In genomic region chr2:49625581-49625980, GRCm38 (mm10) we compare ENCODE assay signal across 22 mouse cellular contexts. TPM values are rescaled to one million over a fixed set of nuclear protein-coding genes. Genes with fewer than 3 reads are reported as not detected.
DNase-seq lines count a peak whose midpoint lies in the region; ATAC-seq lines count a peak whose summit lies in the region.
"Had no signal": no experiment of that assay in that cellular context is flagged by ENCODE, and none has a peak within 500 bp of the region (broad histone marks: within the 10 kb centered on the region; RNA-seq: fewer than 3 reads in every experiment).

No protein-coding gene starts in this region.

- no peaks in the 10 kb centered on the region for H3K9me3 ChIP-seq in lung, embryonic 16.5 days (ENCODE audit: control insufficient read depth, low read length)
- H3K9me3 ChIP-seq in embryonic facial prominence, embryonic 14.5 days (ENCODE audit: control insufficient read depth, low read length) = peaks cover 3% of the 10 kb centered on the region
- H3K9me3 ChIP-seq: embryonic facial prominence, embryonic 15.5 days; heart, embryonic 15.5 days; intestine, embryonic 15.5 days had no signal

- H3K27me3 ChIP-seq in lung, embryonic 16.5 days (ENCODE audit: control insufficient read depth, insufficient read depth, low read depth, low read length) = peaks cover 7% of the 10 kb centered on the region
- no peaks in the 10 kb centered on the region for H3K27me3 ChIP-seq in embryonic facial prominence, embryonic 14.5 days (replicated peaks; ENCODE audit: control insufficient read depth, insufficient read depth, low read length)
- H3K27me3 ChIP-seq: forebrain, embryonic 13.5 days had no signal

- no peak overlapping the region for H3K9ac ChIP-seq in lung, embryonic 16.5 days (ENCODE audit: low read length)
- H3K9ac ChIP-seq in embryonic facial prominence, embryonic 14.5 days (ENCODE audit: low read depth, low read length) = no peak overlapping the region
- H3K9ac ChIP-seq: embryonic facial prominence, embryonic 15.5 days; forebrain, embryonic 13.5 days; heart, embryonic 15.5 days; hindbrain, embryonic 14.5 days; intestine, embryonic 15.5 days had no signal

- ATAC-seq in frontal cortex, adult (ENCODE audit: low TSS enrichment) = peak; percentile 52
- peak; percentile 38; the same call in 1 of the 2 replicates for ATAC-seq in lung, embryonic 16.5 days (ENCODE audit: low read depth)
- no peak for ATAC-seq in embryonic facial prominence, embryonic 14.5 days (ENCODE audit: low read depth)
- ATAC-seq: forebrain, embryonic 13.5 days; intestine, embryonic 15.5 days had no signal

- DNase-seq in frontal cortex, postnatal 36 days (ENCODE audit: low spot score in 2 of 2) = no peak
- DNase-seq in lung, postnatal 25 days (ENCODE audit: low spot score) = no peak
- DNase-seq in embryonic facial prominence, embryonic 14.5 days (ENCODE audit: low spot score) = peak; percentile 90
- DNase-seq in ovary, postnatal 14 days (ENCODE audit: low spot score) = no peak
- no peak for DNase-seq in kidney, adult 8-10 months
- DNase-seq: adrenal gland, adult 8-10 months; adrenal gland, postnatal 36 days; cerebellum, adult 11 months; cerebellum, adult 8-10 months; cerebellum, postnatal 25 days; gastrocnemius, postnatal 14 days; heart, adult 2 months; heart, postnatal 14 days had no signal

- no peak overlapping the region for H3K4me2 ChIP-seq in lung, embryonic 16.5 days (ENCODE audit: low read depth, low read length)
- no peak overlapping the region for H3K4me2 ChIP-seq in embryonic facial prominence, embryonic 14.5 days (ENCODE audit: low read depth, low read length)
- H3K4me2 ChIP-seq: embryonic facial prominence, embryonic 15.5 days; forebrain, embryonic 13.5 days; heart, embryonic 11.5 days; heart, embryonic 15.5 days; hindbrain, embryonic 14.5 days; intestine, embryonic 15.5 days had no signal

- 36% methylated on average over 1 of the region's 1 CpGs for WGBS in lung, embryonic 16.5 days
- WGBS in embryonic facial prominence, embryonic 14.5 days = 51% methylated on average over 1 of the region's 1 CpGs

- no peak overlapping the region for H3K27ac ChIP-seq in lung, embryonic 16.5 days (ENCODE audit: low read length)
- H3K27ac ChIP-seq in embryonic facial prominence, embryonic 14.5 days (replicated peaks; ENCODE audit: low read depth, low read length) = 0 out of 2 replicates have a peak overlapping the region, but pooled peaks have one; percentile 39
- H3K27ac ChIP-seq: embryonic facial prominence, embryonic 15.5 days; forebrain, embryonic 13.5 days; heart, adult 2 months; heart, embryonic 15.5 days; hindbrain, embryonic 10.5 days; hindbrain, embryonic 14.5 days; intestine, embryonic 15.5 days had no signal

- no peaks in the 10 kb centered on the region for H3K36me3 ChIP-seq in lung, embryonic 16.5 days (ENCODE audit: control insufficient read depth, insufficient read depth, low read length)
- H3K36me3 ChIP-seq in embryonic facial prominence, embryonic 14.5 days (ENCODE audit: control insufficient read depth, insufficient read depth, low read length) = no peaks in the 10 kb centered on the region
- H3K36me3 ChIP-seq: embryonic facial prominence, embryonic 15.5 days; heart, embryonic 15.5 days; intestine, embryonic 15.5 days had no signal

- peaks cover 3% of the 10 kb centered on the region; the same call in 1 of the 2 replicates for H3K4me1 ChIP-seq in lung, embryonic 16.5 days (replicated peaks; ENCODE audit: control insufficient read depth, insufficient read depth, low read length)
- H3K4me1 ChIP-seq in embryonic facial prominence, embryonic 14.5 days (ENCODE audit: control insufficient read depth, insufficient read depth, low read length) = peaks cover 18% of the 10 kb centered on the region
- H3K4me1 ChIP-seq: heart, embryonic 15.5 days; intestine, embryonic 15.5 days had no signal

- no peak overlapping the region for H3K4me3 ChIP-seq in lung, embryonic 16.5 days (ENCODE audit: low read length)
- no peak overlapping the region for H3K4me3 ChIP-seq in embryonic facial prominence, embryonic 14.5 days (ENCODE audit: low read depth, low read length)
- H3K4me3 ChIP-seq: embryonic facial prominence, embryonic 15.5 days; forebrain, embryonic 13.5 days; heart, adult 2 months; heart, embryonic 15.5 days; hindbrain, embryonic 10.5 days; intestine, embryonic 15.5 days had no signal

RNA-seq across cellular contexts. Expression of gene Kif5c, which starts 6.5 kb away (rescaled TPM):
- polyA plus RNA-seq in lung, embryonic 16.5 days (2015; fragmentation: Nextera tagmentation; extraction: Ambion mirVana) = 0.85 and 0.88 TPM in 2 replicates
- polyA plus RNA-seq in embryonic facial prominence, embryonic 14.5 days (2014; fragmentation: Nextera tagmentation; extraction: Ambion mirVana) = 12.1 and 13.6 TPM in 2 replicates
